Mouse (Mus musculus) hindbrain, embryonic 11.5 days (tissue): ENCODE measurements around the gene Scarb1. TPM values are rescaled to one million over a fixed set of nuclear protein-coding genes. Genes with fewer than 3 reads are reported as not detected.

ENCODE experiments used
- ATAC-seq: fragments of 200-750 bp; cut with Nextera tagmentation; 2 replicates; pipeline ENCODE4 v1.8.0; 2017; ENCODE audit warnings: mild to moderate bottlenecking, moderate TSS enrichment, moderate library complexity; ENCODE audit not compliant: low FRiP score
- DNase-seq: peaks from one replicate; pipeline ENCODE4 v3.0.0-alpha.2; 2015; ENCODE audit warnings: low spot score
- H3K27ac ChIP-seq: fragments of 300-500 bp; sonication (generic); 2 replicates; pipeline ENCODE4 v1.5.1; 2014; ENCODE audit warnings: mild to moderate bottlenecking, low read depth, low read length
- H3K27me3 ChIP-seq: fragments of 300-500 bp; sonication (generic); 2 replicates; pipeline ENCODE4 v1.6.1; 2014; ENCODE audit warnings: mild to moderate bottlenecking, low read length, moderate library complexity, mixed read lengths; ENCODE audit not compliant: control insufficient read depth, insufficient read depth
- H3K36me3 ChIP-seq: fragments of 300-500 bp; sonication (generic); 2 replicates; pipeline ENCODE4 v1.6.1; 2014; ENCODE audit warnings: mild to moderate bottlenecking, low read length, moderate library complexity, mixed read lengths; ENCODE audit not compliant: control insufficient read depth, insufficient read depth
- H3K4me1 ChIP-seq: fragments of 300-500 bp; sonication (generic); replicated peaks from 2 replicates; pipeline ENCODE4 v1.6.1; 2014; ENCODE audit warnings: low read length, mixed read lengths; ENCODE audit not compliant: control insufficient read depth, insufficient read depth
- H3K4me2 ChIP-seq: fragments of 300-500 bp; sonication (generic); replicated peaks from 2 replicates; pipeline ENCODE4 v1.6.1; 2014; ENCODE audit warnings: mild to moderate bottlenecking, low read depth, low read length
- H3K4me3 ChIP-seq: fragments of 300-500 bp; sonication (generic); 2 replicates; pipeline ENCODE4 v1.5.1; 2014; ENCODE audit warnings: low read depth, low read length
- H3K9ac ChIP-seq: fragments of 300-500 bp; sonication (generic); 2 replicates; pipeline ENCODE4 v1.6.1; 2014; ENCODE audit warnings: low read depth, low read length
- H3K9me3 ChIP-seq: fragments of 300-500 bp; sonication (generic); 2 replicates; pipeline ENCODE4 v1.6.1; 2016; ENCODE audit warnings: low read length; ENCODE audit not compliant: control insufficient read depth
- WGBS: fragments of 180-500 bp; shearing (Covaris S2); extraction: QIAGEN DNeasy Blood & Tissue Kit; methylation state at CpG from one replicate; pipeline ENCODE4 v1.1.7; 2014; 5-methylcytosine and 5-hydroxymethylcytosine counted together
- polyA plus RNA-seq: library from polyadenylated mRNA; unstranded; fragments of >200 nt; fragmentation: Nextera tagmentation; extraction: Ambion mirVana; gene quantifications from 2 replicates; pipeline ENCODE4 v1.2.1, GENCODE M21; 2014

Gene Scarb1
- polyA plus RNA-seq, 1 experiment from 2014 or later: 20.4 TPM

GRCm38 (mm10) chr5:125339851-125340531, 903 bp downstream of the Scarb1 start:
- peak overlapping the region; percentile 60 for H3K9ac ChIP-seq
- no peaks in the 10 kb centered on the region for H3K9me3 ChIP-seq
- H3K4me2 ChIP-seq: peak overlapping the region; percentile 98
- H3K27me3 ChIP-seq: peaks cover 3% of the 10 kb centered on the region; the same call in 1 of the 2 replicates
- peak overlapping the region; percentile 69 for H3K4me3 ChIP-seq
- H3K4me1 ChIP-seq: peaks cover 12% of the 10 kb centered on the region; the same call in 1 of the 2 replicates
- ATAC-seq: peak; percentile 43; the same call in 1 of the 2 replicates
- WGBS: 1% methylated on average over 25 of the region's 25 CpGs
- peak; percentile 46 for DNase-seq
- no peaks in the 10 kb centered on the region for H3K36me3 ChIP-seq
- H3K27ac ChIP-seq: no peak overlapping the region

GRCm38 (mm10) chr5:125339108-125339751, 1.7 kb downstream of the Scarb1 start:
- Histone ChIP-seq H3K27me3 (peaks cover 3% of the 10 kb centered on the region; the same call in 1 of the 2 replicates), H3K9me3 (no peaks in the 10 kb centered on the region), H3K36me3 (no peaks in the 10 kb centered on the region), H3K9ac (no peak overlapping the region), H3K4me2 (peak overlapping the region; percentile 98), H3K27ac (no peak overlapping the region), H3K4me3 (peak overlapping the region; percentile 69), H3K4me1 (peaks cover 12% of the 10 kb centered on the region; the same call in 1 of the 2 replicates)
- DNase-seq: peak; percentile 50
- 3% methylated on average over 18 of the region's 18 CpGs for WGBS
- ATAC-seq: no peak

GRCm38 (mm10) chr5:125337526-125337925, 3.4 kb downstream of the Scarb1 start:
- ATAC-seq: no peak
- WGBS: 78% methylated on average over 7 of the region's 7 CpGs
- peaks cover 3% of the 10 kb centered on the region; the same call in 1 of the 2 replicates for H3K27me3 ChIP-seq
- H3K36me3 ChIP-seq: no peaks in the 10 kb centered on the region
- H3K9ac ChIP-seq: no peak overlapping the region
- peaks cover 12% of the 10 kb centered on the region; the same call in 1 of the 2 replicates for H3K4me1 ChIP-seq
- H3K27ac ChIP-seq: no peak overlapping the region
- no peaks in the 10 kb centered on the region for H3K9me3 ChIP-seq
- no peak for DNase-seq
- no peak overlapping the region for H3K4me3 ChIP-seq
- no peak overlapping the region for H3K4me2 ChIP-seq

DNA sequence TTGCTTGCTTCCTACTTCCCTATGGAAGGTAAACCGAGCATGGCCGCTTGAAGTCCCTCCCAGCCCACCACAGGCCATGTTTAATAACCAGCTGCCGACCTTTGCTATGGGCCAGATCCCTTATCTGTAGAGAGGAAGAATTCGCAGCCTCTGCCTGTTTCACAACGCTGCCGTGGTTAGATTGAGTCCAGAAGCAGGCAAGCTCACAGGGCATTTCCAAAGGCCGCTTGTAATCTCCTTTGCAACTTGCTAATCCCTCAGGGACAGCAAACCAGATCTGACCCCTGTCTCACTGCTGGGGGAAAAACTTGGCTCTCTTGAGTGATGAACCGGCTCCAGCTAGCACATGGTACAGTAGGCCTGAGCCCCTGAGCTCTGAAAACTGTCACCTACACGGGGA, 3.9 kb downstream of the Scarb1 start:
- Histone ChIP-seq H3K9me3 (no peaks in the 10 kb centered on the region), H3K4me2 (no peak overlapping the region), H3K27ac (no peak overlapping the region), H3K36me3 (no peaks in the 10 kb centered on the region), H3K9ac (no peak overlapping the region), H3K4me1 (peaks cover 12% of the 10 kb centered on the region; the same call in 1 of the 2 replicates), H3K27me3 (peaks cover 3% of the 10 kb centered on the region; the same call in 1 of the 2 replicates), H3K4me3 (no peak overlapping the region)
- ATAC-seq (no peak), DNase-seq (no peak)
- 57% methylated on average over 9 of the region's 9 CpGs for WGBS

DNA sequence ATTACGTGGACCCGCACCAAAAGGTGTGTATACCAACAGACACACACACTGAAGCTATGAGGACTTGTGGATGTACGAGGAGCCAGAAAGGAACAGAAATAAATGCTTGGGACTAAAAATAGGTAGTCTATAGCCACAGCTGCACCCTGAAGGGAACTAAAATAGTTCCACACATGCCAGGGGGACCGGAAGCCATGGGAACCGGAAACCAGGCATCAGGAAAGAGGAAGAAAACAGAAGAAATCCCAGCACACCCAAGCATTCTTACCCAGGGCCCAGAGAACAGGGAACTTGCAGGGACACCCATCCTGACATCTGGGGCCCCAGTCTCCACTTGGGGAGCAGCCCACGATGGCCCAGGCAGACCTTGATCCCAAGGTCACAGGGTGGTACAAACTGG, 7.9 kb downstream of the Scarb1 start:
- Histone ChIP-seq H3K36me3 (no peaks in the 10 kb centered on the region), H3K27me3 (no peaks in the 10 kb centered on the region; the same call in 1 of the 2 replicates), H3K27ac (no peak overlapping the region), H3K4me1 (no peaks in the 10 kb centered on the region), H3K4me3 (no peak overlapping the region), H3K9ac (no peak overlapping the region), H3K4me2 (no peak overlapping the region), H3K9me3 (no peaks in the 10 kb centered on the region)
- ATAC-seq (no peak), DNase-seq (no peak)
- WGBS: 87% methylated on average over 6 of the region's 6 CpGs

GRCm38 (mm10) chr5:125332333-125332732, 8.6 kb downstream of the Scarb1 start:
- H3K4me1 ChIP-seq: no peaks in the 10 kb centered on the region
- no peaks in the 10 kb centered on the region for H3K27me3 ChIP-seq
- no peak overlapping the region for H3K4me3 ChIP-seq
- ATAC-seq (no peak), DNase-seq (no peak)
- 85% methylated on average over 4 of the region's 4 CpGs for WGBS
- H3K9ac ChIP-seq: no peak overlapping the region
- no peaks in the 10 kb centered on the region for H3K9me3 ChIP-seq
- H3K36me3 ChIP-seq: no peaks in the 10 kb centered on the region
- no peak overlapping the region for H3K27ac ChIP-seq
- H3K4me2 ChIP-seq: no peak overlapping the region

GRCm38 (mm10) chr5:125331811-125332210, 9.1 kb downstream of the Scarb1 start:
- Histone ChIP-seq H3K4me3 (no peak overlapping the region), H3K36me3 (no peaks in the 10 kb centered on the region), H3K4me2 (no peak overlapping the region), H3K27me3 (no peaks in the 10 kb centered on the region), H3K9me3 (no peaks in the 10 kb centered on the region), H3K9ac (no peak overlapping the region), H3K27ac (no peak overlapping the region), H3K4me1 (no peaks in the 10 kb centered on the region)
- 45% methylated on average over 3 of the region's 3 CpGs for WGBS
- DNase-seq (no peak), ATAC-seq (no peak)

DNA sequence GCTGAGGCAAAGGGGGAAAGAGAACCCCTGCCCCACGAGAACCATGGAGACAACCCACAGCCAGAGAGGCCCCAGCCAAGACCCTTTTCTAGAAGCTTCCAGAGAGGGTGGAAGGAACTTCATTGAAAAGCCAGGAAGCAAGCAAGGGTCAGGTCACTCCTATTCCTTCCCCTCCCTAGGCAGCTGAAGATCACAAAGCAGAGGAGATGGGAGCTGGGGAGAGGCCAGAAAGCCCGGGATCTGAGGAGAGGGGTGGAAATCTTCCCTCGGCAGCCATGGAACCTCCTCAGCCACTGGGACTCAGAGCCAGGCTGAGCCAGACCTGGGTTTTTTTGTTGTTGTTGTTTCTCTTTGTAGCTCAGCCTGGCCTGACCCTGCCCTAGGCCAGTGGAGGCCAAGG, 9.8 kb downstream of the Scarb1 start:
- ATAC-seq (no peak), DNase-seq (no peak)
- Histone ChIP-seq H3K4me3 (no peak overlapping the region), H3K9ac (no peak overlapping the region), H3K9me3 (no peaks in the 10 kb centered on the region), H3K36me3 (no peaks in the 10 kb centered on the region), H3K4me2 (no peak overlapping the region), H3K4me1 (no peaks in the 10 kb centered on the region), H3K27ac (no peak overlapping the region), H3K27me3 (no peaks in the 10 kb centered on the region)
- 36% methylated on average over 3 of the region's 3 CpGs for WGBS

DNA sequence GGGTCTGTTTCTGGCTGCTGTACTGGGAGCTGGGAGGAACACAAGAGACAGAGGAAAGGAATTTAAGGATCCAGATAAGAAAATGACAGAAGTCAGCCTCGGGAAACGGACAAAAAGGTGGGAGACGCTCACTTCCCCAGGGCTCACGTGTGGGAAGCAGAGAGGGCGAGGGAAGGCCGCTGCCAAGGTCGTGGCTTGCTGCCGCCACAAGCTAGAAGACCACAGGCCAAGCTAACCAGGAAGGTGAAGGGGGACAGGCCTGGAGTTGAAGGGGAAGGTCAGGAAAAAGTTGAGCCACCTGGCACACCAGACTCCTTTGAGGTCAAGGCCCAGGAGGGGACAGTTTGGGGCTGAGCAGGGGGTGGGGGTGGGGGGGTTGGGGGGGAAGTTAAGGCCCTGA, 10.2 kb downstream of the Scarb1 start:
- Histone ChIP-seq H3K4me1 (no peaks in the 10 kb centered on the region), H3K4me2 (no peak overlapping the region), H3K9ac (no peak overlapping the region), H3K36me3 (no peaks in the 10 kb centered on the region), H3K27me3 (no peaks in the 10 kb centered on the region), H3K27ac (no peak overlapping the region), H3K9me3 (no peaks in the 10 kb centered on the region), H3K4me3 (no peak overlapping the region)
- 79% methylated on average over 8 of the region's 8 CpGs for WGBS
- ATAC-seq: no peak
- no peak for DNase-seq
